Mouse (Mus musculus): Measurements from ENCODE around the gene Tmem50b.

Tmem50b gene

GRCm38 (mm10) chr16:91609501-91610245 lies 12.1 kb upstream of the Tmem50b start:
- no peak for DNase-seq (ENCODE audit: low spot score in 2 of 2)

DNA sequence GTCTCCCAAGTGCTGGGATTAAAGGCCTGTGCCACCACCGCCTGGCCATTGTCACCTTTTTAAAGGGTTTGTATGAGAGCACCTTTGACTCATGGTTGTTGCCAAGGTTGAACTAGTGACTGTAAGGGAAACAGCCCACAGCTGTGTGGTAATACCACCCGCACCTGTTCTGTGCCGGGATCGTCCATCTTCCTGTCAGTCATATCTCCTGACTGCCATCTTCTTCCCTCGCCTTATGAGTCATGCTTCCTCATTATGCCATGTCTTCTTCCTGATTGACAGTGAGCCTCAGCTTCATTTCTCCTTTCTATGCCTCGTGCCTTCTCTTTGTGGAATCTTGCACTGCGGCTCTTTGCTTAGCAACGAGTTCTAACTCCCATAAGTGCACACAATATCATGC lies 9.4 kb upstream of the Tmem50b start:
- no peak for DNase-seq (ENCODE audit: low spot score in 2 of 2)

DNA sequence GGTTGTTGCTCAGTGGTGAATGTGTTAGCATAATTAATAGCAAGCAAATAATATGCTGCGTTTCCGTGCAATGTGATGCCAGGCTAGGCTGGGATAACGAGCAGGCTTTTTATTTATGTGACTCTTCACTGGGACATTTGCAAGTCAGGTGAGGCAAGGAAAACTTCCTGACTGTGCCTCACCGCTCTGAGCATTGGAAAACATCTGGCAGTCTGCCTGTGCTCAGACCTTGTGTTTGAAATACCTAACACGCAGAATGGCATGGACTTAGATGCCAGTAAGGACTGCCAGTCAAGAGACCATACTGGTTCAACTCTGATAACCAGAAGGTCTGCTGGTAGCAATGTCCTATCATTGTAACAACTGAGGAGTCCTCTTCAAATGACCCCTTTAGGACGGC lies 7.6 kb upstream of the Tmem50b start:
- no peak for DNase-seq (ENCODE audit: low spot score in 2 of 2)

DNA sequence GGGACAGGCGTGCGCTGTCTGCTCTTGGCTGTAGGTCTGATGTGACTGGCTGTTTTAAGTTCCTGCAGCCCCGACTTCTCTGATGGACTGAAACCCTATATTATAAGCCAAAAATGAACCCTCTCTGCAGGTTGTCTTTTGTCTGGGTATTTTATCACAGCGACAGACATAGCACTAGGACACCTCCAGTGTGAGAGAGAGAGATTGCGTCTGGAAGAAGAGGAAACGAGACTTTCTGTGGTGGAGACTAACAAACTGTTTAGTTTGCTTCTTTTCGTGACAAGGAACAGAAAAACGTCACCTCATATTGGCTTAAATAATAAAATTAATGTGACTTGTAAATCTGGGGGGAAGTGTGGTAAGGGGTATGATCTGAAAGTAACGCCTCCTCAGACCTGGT lies 4.1 kb upstream of the Tmem50b start:
- no peak for DNase-seq (ENCODE audit: low spot score in 2 of 2)

DNA sequence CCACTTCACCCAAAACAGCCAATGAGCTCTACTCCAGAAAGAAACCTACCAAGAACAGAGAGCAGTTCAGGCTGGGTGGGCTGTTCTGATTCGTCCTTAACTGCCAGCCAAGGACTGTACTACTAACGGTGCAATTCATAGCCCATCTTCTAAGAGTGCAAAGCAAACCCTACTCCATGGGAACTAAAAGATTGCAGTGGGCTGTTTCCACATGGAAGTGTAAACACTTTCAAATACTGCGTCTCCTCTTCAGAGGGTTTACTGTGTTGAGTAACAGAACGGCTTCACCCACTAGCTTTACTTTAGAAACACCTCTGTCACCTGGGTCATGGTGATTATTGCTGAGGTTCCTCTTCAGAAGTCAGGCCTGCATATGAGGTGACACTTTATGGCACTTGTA lies 3.5 kb upstream of the Tmem50b start:
- DNase-seq (ENCODE audit: low spot score in 2 of 2) = no peak

DNA sequence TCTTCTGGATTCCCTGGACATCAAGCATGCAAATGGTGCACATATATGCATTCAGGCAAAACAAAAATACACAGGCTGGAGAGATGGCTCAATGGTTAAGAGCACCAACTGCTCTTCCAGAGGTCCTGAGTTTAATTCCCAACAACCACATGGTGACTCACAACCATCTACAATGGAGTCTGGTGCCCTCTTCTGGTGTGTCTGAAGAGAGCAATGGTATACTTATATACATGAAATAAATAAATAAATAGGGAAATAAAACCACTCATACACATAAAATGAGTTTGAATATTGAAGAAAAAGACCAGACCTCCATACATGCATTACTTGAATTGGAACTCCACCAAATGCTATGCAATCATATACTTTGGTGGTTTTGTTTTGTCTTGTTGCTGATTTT lies 1.6 kb upstream of the Tmem50b start:
- no peak for DNase-seq (ENCODE audit: low spot score in 2 of 2)

GRCm38 (mm10) chr16:91596779-91597671 lies 575 bp downstream of the Tmem50b start:
- no peak for DNase-seq (ENCODE audit: low spot score in 2 of 2)

DNA sequence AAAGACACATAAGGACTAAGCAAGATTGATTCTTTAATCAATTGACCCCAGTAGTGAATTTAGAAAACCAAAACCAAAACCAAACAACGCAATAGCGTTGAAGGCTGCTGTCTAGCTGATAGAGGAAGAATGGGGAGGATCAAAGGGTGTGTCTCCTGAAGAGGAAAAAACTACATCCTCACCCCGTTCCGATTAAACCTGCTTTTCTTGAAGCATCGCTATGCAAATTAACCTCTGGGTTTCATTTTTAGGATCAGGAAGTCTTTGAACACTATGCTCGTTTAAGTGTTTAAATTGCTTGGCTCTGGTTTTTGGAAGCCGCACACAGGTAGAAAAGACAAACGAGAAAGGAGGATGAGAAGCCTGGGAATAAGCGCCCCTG lies 1.2 kb downstream of the Tmem50b start:
- DNase-seq (ENCODE audit: low spot score in 2 of 2) = no peak

DNA sequence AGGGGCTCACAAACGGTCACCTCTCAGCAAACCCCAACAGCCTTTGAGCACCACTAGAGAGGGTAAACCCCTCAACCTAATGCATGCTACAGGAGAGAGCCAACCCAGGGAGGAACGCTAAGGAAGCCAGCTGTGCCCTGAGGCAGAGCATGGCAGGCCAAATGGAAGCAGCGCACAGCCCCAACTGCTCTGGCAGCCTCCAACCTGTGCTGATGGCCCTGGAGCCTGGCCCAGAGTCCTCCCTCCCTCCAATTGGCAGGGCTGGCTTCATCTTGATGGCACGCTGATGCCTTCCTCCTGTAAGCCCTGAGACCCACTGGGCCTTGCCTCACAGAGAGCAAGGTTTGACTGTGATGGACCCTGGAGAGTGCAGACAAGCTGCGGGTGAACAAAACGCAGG lies 2.5 kb downstream of the Tmem50b start:
- peak in 1 of 2 experiments; percentile 21 for DNase-seq (ENCODE audit: low spot score in 2 of 2)

DNA sequence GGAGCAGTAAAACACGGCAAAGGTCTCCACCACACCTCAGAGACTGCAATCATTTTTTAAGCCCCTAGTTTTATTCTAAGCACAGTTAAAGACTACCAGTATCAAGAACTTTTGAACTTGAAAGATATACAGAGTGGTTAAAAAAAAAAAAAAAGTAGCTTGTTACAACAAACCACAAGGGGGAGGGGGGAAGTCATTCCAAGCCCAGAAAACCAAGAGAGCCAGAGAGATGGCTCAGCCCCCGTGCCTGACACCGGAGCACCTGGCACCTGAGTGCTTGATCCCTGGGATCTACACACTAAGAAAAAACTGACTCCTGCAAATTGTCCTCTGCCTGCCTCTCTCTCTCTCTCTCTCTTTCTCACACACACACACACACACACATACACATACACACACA lies 4.3 kb downstream of the Tmem50b start:
- no peak for DNase-seq (ENCODE audit: low spot score in 2 of 2)

DNA sequence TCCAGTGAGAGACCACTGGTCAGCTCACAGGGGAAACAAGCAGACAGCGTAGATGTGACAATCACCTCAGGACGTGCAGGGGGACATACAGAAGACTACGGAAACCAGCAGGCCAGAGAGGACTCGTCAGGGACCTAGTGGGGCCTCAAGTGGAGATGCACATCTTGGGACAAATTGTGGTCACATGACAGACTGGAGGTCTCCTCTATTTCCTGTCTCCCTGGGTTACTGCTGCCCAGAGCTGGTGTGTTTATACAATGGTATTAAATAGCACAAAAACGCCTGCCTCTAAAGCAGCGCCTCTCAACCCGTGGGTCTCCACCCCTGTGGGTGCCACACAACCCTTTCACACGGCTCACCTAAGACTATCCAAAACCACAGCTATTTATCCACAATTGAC lies 5.4 kb downstream of the Tmem50b start:
- no peak for DNase-seq (ENCODE audit: low spot score in 2 of 2)

DNA sequence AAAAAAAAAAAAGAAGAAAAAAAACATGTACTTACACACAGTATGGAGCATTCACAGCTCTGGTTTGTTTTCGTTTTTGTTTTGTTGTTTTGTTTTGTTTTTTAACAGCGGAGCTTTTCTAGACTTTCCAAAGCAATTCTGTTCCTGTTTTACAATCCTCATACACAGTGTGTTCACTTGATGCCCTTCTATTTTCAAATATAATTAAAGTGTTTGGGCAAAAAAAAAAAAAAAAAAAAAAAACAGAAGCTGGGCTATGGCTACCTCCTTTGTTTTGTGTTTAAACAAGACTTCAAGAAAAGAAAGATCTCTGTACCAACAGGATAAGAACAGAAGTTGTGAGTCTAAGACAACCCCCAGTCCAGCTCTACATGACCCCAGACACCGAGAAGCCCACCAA lies 8.9 kb downstream of the Tmem50b start:
- DNase-seq (ENCODE audit: low spot score in 2 of 2) = no peak

DNA sequence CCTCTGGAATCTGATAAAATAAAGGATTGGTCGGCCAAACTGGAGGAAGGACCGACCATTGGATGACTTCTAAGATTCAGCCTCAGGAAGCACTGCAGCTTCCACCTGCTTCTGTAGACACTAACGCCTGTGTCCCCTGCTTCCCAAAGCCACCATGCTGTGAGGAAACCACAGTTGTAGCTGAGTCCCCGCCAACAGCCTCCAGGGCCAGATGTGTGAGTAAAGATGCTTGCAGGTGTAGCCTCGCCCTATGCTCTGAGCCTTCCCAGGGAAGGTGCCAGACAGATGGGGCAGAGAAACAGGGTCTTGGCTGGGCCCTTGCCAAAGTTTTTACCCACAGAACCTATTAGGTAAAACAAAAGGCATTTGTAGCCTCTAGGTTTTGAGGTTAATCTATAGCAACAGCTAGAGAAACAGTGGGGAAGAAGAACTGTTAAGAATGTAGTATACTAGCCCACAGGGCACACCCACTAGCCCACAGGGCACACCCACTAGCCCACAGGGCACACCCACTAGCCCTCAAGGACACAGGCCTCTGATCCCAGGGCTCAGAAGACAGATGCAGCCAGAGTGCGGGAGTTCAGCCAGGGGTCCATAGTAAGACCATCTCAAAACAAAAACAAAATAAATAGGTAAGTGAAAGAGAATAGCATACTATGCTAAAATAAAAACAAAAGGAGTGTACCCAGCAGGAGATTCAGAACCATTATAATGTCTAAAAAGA lies 9.7 kb downstream of the Tmem50b start:
- no peak for DNase-seq (ENCODE audit: low spot score in 2 of 2)

GRCm38 (mm10) chr16:91586244-91586643 lies 11.4 kb downstream of the Tmem50b start:
- DNase-seq (ENCODE audit: low spot score in 2 of 2) = no peak

DNA sequence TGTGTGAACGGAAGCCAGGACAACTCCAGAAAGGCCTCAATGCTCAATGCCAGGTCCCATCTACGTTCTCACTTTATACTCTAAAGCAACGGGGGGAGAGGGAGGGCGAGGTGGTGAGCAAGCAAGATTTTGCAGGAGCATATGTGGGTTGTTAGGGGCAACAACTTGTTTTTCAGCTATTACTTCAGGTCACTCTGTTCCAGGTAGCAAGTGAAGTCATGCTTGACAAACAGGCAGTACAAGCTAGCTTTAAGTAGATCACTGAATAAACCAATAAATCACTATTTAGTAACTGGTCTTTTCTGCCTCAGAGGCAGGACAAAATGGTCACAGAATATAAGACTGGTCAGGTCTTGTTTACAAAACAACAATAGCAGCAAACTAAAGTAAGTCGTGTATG lies 12.0 kb downstream of the Tmem50b start:
- DNase-seq (ENCODE audit: low spot score in 2 of 2) = no peak

DNA sequence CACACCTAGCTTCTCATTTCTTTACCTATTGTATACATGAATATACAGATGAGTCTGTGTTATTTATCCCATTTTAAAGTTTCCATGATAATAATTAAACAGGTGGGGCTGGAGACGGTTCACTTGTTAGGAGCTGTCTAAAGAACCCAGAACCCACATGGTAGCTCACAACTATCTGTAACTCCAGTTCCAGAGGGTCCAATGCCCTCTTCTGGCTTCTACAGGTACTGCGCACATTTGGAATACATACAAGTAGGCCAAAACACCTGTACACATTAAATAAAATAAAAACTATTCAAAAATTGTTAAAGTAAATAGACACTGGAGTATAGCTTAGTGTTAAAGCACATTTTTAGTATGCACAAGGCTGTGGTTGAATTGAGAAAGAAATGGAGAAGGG lies 15.3 kb downstream of the Tmem50b start:
- no peak for DNase-seq (ENCODE audit: low spot score in 2 of 2)

DNA sequence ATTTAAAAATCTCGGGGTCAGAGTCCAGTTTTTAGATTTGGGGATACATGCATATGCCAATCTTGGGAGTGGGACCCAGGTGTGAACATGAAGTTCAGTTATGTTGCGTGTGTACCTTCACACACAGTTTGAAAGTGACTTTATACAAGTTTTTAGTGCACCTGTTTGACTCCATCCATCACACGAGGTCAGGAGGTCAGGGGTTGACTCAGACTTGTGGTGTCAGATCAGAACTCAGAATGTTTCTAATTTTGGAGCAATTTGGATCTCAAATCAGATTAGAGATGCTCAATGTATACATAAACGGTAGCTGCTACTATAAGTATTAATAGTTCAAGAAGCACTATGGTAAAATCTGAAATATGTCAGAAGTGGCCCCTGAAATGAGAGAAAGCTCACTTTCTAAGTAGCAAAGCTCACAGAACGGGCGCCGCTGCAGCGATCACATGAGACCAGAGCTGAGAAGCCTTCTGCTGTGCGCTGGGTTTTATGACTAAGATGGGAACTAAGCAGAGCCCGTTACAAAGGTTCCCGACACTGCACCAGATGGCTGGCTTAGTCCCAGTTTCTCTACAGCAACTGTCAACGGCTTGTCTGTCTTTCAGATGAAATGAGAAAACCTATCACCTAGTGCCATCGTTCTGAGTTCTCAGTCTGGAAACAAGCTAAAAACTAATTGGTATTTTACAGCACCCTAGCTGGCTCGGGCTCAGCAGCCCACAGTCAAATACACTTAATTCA lies 18.4 kb downstream of the Tmem50b start:
- DNase-seq (ENCODE audit: low spot score in 2 of 2) = no peak

- DNase-seq (ENCODE audit: low spot score in 2 of 2) = no peak
Measured at GRCm38 (mm10) chr16:91575151-91575550, 22.4 kb downstream of the Tmem50b start.

GRCm38 (mm10) chr16:91571105-91571504 lies 26.5 kb downstream of the Tmem50b start:
- no peak for DNase-seq (ENCODE audit: low spot score in 2 of 2)

- no peak for DNase-seq (ENCODE audit: low spot score in 2 of 2)
Measured at GRCm38 (mm10) chr16:91568960-91569359, 28.6 kb downstream of the Tmem50b start.

GRCm38 (mm10) chr16:91566002-91566401 lies 31.6 kb downstream of the Tmem50b start:
- no peak for DNase-seq (ENCODE audit: low spot score in 2 of 2)
